Comparison of ENCODE assay signal across 18 mouse cellular contexts in the genomic region with DNA sequence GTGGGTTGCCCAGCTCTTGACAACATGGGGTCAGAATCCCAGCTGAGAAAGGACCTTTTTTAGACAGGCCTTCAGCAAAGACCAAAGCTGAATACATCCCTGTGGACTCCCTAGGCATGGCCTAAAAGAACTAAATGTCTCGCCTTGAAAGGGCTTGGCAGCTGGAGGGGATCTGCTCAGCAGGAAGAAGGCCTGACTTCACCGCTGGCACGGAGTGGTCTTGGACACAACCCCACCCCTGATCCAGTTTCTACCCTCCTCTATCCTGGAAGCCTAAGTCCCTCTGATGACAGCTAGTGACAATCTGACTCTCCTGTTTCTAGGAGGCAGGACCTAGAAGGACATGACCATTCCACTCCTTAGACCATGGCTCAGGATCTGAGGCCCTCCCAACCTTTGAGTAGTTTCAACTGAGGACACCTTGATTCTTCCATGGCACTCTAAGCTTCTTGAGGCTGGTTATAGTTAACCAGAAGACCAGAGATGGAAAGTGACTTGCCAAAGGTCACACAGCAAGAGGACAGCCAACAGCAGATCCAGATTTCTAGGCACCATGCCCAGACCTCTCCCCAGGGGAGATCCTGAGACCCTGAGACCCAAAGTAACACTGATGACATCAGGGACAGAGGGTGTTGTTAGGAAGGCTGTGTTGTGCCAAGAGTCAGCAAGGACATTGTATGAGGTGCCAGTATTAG. TPM values are rescaled to one million over a fixed set of nuclear protein-coding genes. Genes with fewer than 3 reads are reported as not detected.
DNase-seq lines count a peak whose midpoint lies in the region; ATAC-seq and TF ChIP-seq lines count a peak whose summit lies in the region.
"Had no signal": no experiment of that assay in that cellular context is flagged by ENCODE, and none has a peak within 500 bp of the region (broad histone marks: within the 10 kb centered on the region; RNA-seq: fewer than 3 reads in every experiment).

No protein-coding gene starts in this region.

- peaks cover 9% of the 10 kb centered on the region for H3K4me1 ChIP-seq in heart, embryonic 16.5 days (ENCODE audit: control insufficient read depth, insufficient read depth, low read length)
- peaks cover 17% of the 10 kb centered on the region for H3K4me1 ChIP-seq in heart, embryonic 12.5 days (replicated peaks)
- peaks cover 7% of the 10 kb centered on the region for H3K4me1 ChIP-seq in testis, adult 2 months (ENCODE audit: control insufficient read depth, insufficient read depth, low read length)
- H3K4me1 ChIP-seq in neural tube, embryonic 15.5 days: peaks cover 4% of the 10 kb centered on the region; the same call in 1 of the 2 replicates
- H3K4me1 ChIP-seq: limb, embryonic 12.5 days had no signal

- 0 out of 2 replicates have a peak overlapping the region, but pooled peaks have one; percentile 20 for H3K9ac ChIP-seq in heart, embryonic 16.5 days (ENCODE audit: low read length)
- H3K9ac ChIP-seq in heart, embryonic 12.5 days: no peak overlapping the region
- no peak overlapping the region for H3K9ac ChIP-seq in neural tube, embryonic 15.5 days (replicated peaks)
- H3K9ac ChIP-seq: forebrain, embryonic 15.5 days; hindbrain, embryonic 13.5 days; limb, embryonic 12.5 days; liver, embryonic 14.5 days; neural tube, embryonic 13.5 days had no signal

- no peak for TF ChIP-seq POLR2A in testis, adult 2 months (IDR thresholded peaks at IDR 0.05; ENCODE audit: control insufficient read depth, low read depth, low read length)

- H3K4me3 ChIP-seq in heart, embryonic 16.5 days (ENCODE audit: low read length): no peak overlapping the region
- no peak overlapping the region for H3K4me3 ChIP-seq in heart, embryonic 12.5 days
- peak overlapping the region; percentile 34; the same call in 1 of the 2 replicates for H3K4me3 ChIP-seq in testis, adult 2 months (ENCODE audit: control insufficient read depth, low read depth, low read length)
- H3K4me3 ChIP-seq in neural tube, embryonic 15.5 days (replicated peaks): no peak overlapping the region
- H3K4me3 ChIP-seq: forebrain, embryonic 15.5 days; hindbrain, embryonic 13.5 days; limb, embryonic 12.5 days; neural tube, embryonic 13.5 days had no signal

- no peak overlapping the region for H3K4me2 ChIP-seq in heart, embryonic 16.5 days (ENCODE audit: low read depth, low read length)
- H3K4me2 ChIP-seq in heart, embryonic 12.5 days: no peak overlapping the region
- H3K4me2 ChIP-seq in neural tube, embryonic 15.5 days: no peak overlapping the region
- H3K4me2 ChIP-seq: forebrain, embryonic 15.5 days; hindbrain, embryonic 13.5 days; limb, embryonic 12.5 days; neural tube, embryonic 13.5 days had no signal

- H3K36me3 ChIP-seq in heart, embryonic 16.5 days (ENCODE audit: control insufficient read depth, insufficient read depth): no peaks in the 10 kb centered on the region
- H3K36me3 ChIP-seq in heart, embryonic 12.5 days: no peaks in the 10 kb centered on the region
- H3K36me3 ChIP-seq in testis, adult 2 months (ENCODE audit: control insufficient read depth, insufficient read depth, low read length): no peaks in the 10 kb centered on the region
- H3K36me3 ChIP-seq in neural tube, embryonic 15.5 days: no peaks in the 10 kb centered on the region
- H3K36me3 ChIP-seq: forebrain, embryonic 15.5 days; hindbrain, embryonic 13.5 days; limb, embryonic 12.5 days; neural tube, embryonic 13.5 days had no signal

- DNase-seq in adrenal gland, postnatal 14 days: peak; percentile 50
- no peak for DNase-seq in adrenal gland, adult (ENCODE audit: inconsistent age in 2 of 2, low spot score in 1 of 2)
- no peak for DNase-seq in testis, postnatal 14 days (ENCODE audit: low spot score)
- no peak for DNase-seq in left cerebral cortex, postnatal 25 days (ENCODE audit: low spot score in 2 of 2)
- DNase-seq: right cerebral cortex, postnatal 4 days; thymus, postnatal 25 days had no signal

- H3K9me3 ChIP-seq in heart, embryonic 16.5 days (replicated peaks; ENCODE audit: control insufficient read depth, low read length): no peaks in the 10 kb centered on the region
- peaks cover 4% of the 10 kb centered on the region for H3K9me3 ChIP-seq in heart, embryonic 12.5 days (replicated peaks)
- no peaks in the 10 kb centered on the region for H3K9me3 ChIP-seq in neural tube, embryonic 15.5 days (replicated peaks)
- H3K9me3 ChIP-seq: forebrain, embryonic 15.5 days; hindbrain, embryonic 13.5 days; neural tube, embryonic 13.5 days had no signal

- no peak overlapping the region; the same call in 1 of the 2 replicates for H3K27ac ChIP-seq in heart, embryonic 16.5 days (ENCODE audit: low read length)
- H3K27ac ChIP-seq in heart, embryonic 12.5 days (ENCODE audit: poor library complexity, severe bottlenecking): no peak overlapping the region
- peak overlapping the region; percentile 57 for H3K27ac ChIP-seq in testis, adult 2 months (ENCODE audit: control insufficient read depth, insufficient read depth, low read depth, low read length)
- H3K27ac ChIP-seq in neural tube, embryonic 15.5 days (replicated peaks): no peak overlapping the region
- H3K27ac ChIP-seq: forebrain, embryonic 15.5 days; hindbrain, embryonic 13.5 days; limb, embryonic 12.5 days; liver, embryonic 14.5 days; neural tube, embryonic 13.5 days had no signal

- H3K27me3 ChIP-seq in heart, embryonic 16.5 days (ENCODE audit: control insufficient read depth, insufficient read depth, low read length): no peaks in the 10 kb centered on the region
- H3K27me3 ChIP-seq in heart, embryonic 12.5 days (replicated peaks): 0 out of 2 replicates have a peak, but pooled peaks cover 7% of the 10 kb centered on the region
- no peaks in the 10 kb centered on the region for H3K27me3 ChIP-seq in testis, adult 2 months (ENCODE audit: control insufficient read depth, insufficient read depth, low read length)
- peaks cover 3% of the 10 kb centered on the region; the same call in 1 of the 2 replicates for H3K27me3 ChIP-seq in neural tube, embryonic 15.5 days (replicated peaks)
- H3K27me3 ChIP-seq: forebrain, embryonic 15.5 days; neural tube, embryonic 13.5 days had no signal

- 93% methylated on average over 3 of the region's 3 CpGs for WGBS in heart, embryonic 16.5 days
- WGBS in heart, embryonic 12.5 days: 80% methylated on average over 3 of the region's 3 CpGs
- WGBS in neural tube, embryonic 15.5 days: 88% methylated on average over 3 of the region's 3 CpGs

- intact Hi-C loops in left cerebral cortex, postnatal 25 days (cut with DNase I): no loop called here

- no peak for TF ChIP-seq CTCF in testis, adult 2 months (IDR thresholded peaks at IDR 0.05; ENCODE audit: control insufficient read depth, insufficient read depth, insufficient replicate concordance, low read depth, low read length)

- no peak for ATAC-seq in heart, embryonic 16.5 days (replicated peaks; ENCODE audit: extremely low read depth, insufficient read depth, low FRiP score)
- no peak for ATAC-seq in heart, embryonic 12.5 days (ENCODE audit: insufficient number of reproducible peaks, low FRiP score)
- ATAC-seq in neural tube, embryonic 15.5 days (ENCODE audit: low FRiP score): no peak

RNA-seq across cellular contexts. Expression of gene Apol6, which starts 41.2 kb away (rescaled TPM):
- total RNA-seq in adrenal gland, postnatal 14 days (2021): 24.3 and 26.2 TPM in 2 replicates
- polyA plus RNA-seq in heart, embryonic 16.5 days (2015; fragmentation: Nextera tagmentation; extraction: Ambion mirVana): 0.11 and 0.30 TPM in 2 replicates
- polyA plus RNA-seq in heart, embryonic 12.5 days (2016; fragmentation: Nextera tagmentation; extraction: Ambion mirVana): 0.36 TPM in 1 of 2 replicates, not detected in the other
- 0.64 and 0.68 TPM in 2 replicates for polyA plus RNA-seq in testis, adult 2 months (2012; rRNA removed)
- under 1 TPM in 1 of 2 experiments, not detected in 1; 0.23 TPM for total RNA-seq in left cerebral cortex, postnatal 25 days (2021)
- polyA plus RNA-seq in neural tube, embryonic 15.5 days (2015; fragmentation: Nextera tagmentation; extraction: Ambion mirVana): 0.54 TPM in 1 of 2 replicates, not detected in the other
- total RNA-seq: granulocyte monocyte progenitor cell, adult 5-6 weeks; layer of hippocampus, postnatal 36 days had no signal
- polyA plus RNA-seq: forebrain, embryonic 15.5 days; hindbrain, embryonic 13.5 days; limb, embryonic 12.5 days; neural tube, embryonic 13.5 days had no signal

RNA-seq across cellular contexts. Expression of gene Mb, which starts 47.1 kb away (rescaled TPM):
- 5.9 and 6.8 TPM in 2 replicates for total RNA-seq in adrenal gland, postnatal 14 days (2021)
- 977 and 1,096 TPM in 2 replicates for polyA plus RNA-seq in heart, embryonic 16.5 days (2015; fragmentation: Nextera tagmentation; extraction: Ambion mirVana)
- polyA plus RNA-seq in heart, embryonic 12.5 days (2016; fragmentation: Nextera tagmentation; extraction: Ambion mirVana): 209 and 214 TPM in 2 replicates
- 0.43 and 0.58 TPM in 2 replicates for polyA plus RNA-seq in testis, adult 2 months (2012; rRNA removed)
- under 1 TPM in 1 of 2 experiments, not detected in 1; 0.46 TPM for total RNA-seq in left cerebral cortex, postnatal 25 days (2021)
- polyA plus RNA-seq in neural tube, embryonic 15.5 days (2015; fragmentation: Nextera tagmentation; extraction: Ambion mirVana): 1.3 TPM in 2 replicates
- total RNA-seq: granulocyte monocyte progenitor cell, adult 5-6 weeks had no signal
- polyA plus RNA-seq: adrenal gland, adult 2 months; forebrain, embryonic 15.5 days had no signal

RNA-seq across cellular contexts. Expression of gene 1110038F14Rik, which starts 55.0 kb away (rescaled TPM):
- 41.8 and 43.9 TPM in 2 replicates for total RNA-seq in adrenal gland, postnatal 14 days (2021)
- 40.1 and 41.2 TPM in 2 replicates for polyA plus RNA-seq in heart, embryonic 16.5 days (2015; fragmentation: Nextera tagmentation; extraction: Ambion mirVana)
- polyA plus RNA-seq in heart, embryonic 12.5 days (2016; fragmentation: Nextera tagmentation; extraction: Ambion mirVana): 44.1 and 45.8 TPM in 2 replicates
- 6.6 and 6.7 TPM in 2 replicates for polyA plus RNA-seq in testis, adult 2 months (2012; rRNA removed)
- total RNA-seq in left cerebral cortex, postnatal 25 days (2021): 10 to 100 TPM; 22.4 to 27.7 TPM
- polyA plus RNA-seq in neural tube, embryonic 15.5 days (2015; fragmentation: Nextera tagmentation; extraction: Ambion mirVana): 43.1 and 50.0 TPM in 2 replicates

Comparison
In these comparisons a context has a peak if more than half of its experiments do, and no peak if none do; other contexts are left out.
1. RNA of gene Mb, which starts 47.1 kb away (polyA plus RNA-seq): 977 to 1,096 TPM in heart, embryonic 16.5 days and 209 to 214 TPM in heart, embryonic 12.5 days; 1.3 TPM in neural tube, embryonic 15.5 days and 0.43 to 0.58 TPM in testis, adult 2 months; every median in the first group is over 10 times any median in the second.